Mouse (Mus musculus) cerebellum, adult 11-12 months (tissue): ENCODE measurements around the gene Arhgap44.
A peak's percentile ranks its signal among the peaks of the same experiment; 100 is the strongest.

Experiments
- DNase-seq: peaks from one replicate; pipeline ENCODE4 v3.0.0; 2022

The Arhgap44 gene

GRCm38 (mm10) chr11:64999685-65000084 lies 163.1 kb downstream of the Arhgap44 start:
- DNase-seq = no peak

GRCm38 (mm10) chr11:64998439-64998838 lies 164.3 kb downstream of the Arhgap44 start:
- no peak for DNase-seq

- no peak for DNase-seq
Observed at GRCm38 (mm10) chr11:64988556-64988955, 174.2 kb downstream of the Arhgap44 start.

GRCm38 (mm10) chr11:64979489-64979845 lies 183.3 kb downstream of the Arhgap44 start:
- DNase-seq = no peak

DNA sequence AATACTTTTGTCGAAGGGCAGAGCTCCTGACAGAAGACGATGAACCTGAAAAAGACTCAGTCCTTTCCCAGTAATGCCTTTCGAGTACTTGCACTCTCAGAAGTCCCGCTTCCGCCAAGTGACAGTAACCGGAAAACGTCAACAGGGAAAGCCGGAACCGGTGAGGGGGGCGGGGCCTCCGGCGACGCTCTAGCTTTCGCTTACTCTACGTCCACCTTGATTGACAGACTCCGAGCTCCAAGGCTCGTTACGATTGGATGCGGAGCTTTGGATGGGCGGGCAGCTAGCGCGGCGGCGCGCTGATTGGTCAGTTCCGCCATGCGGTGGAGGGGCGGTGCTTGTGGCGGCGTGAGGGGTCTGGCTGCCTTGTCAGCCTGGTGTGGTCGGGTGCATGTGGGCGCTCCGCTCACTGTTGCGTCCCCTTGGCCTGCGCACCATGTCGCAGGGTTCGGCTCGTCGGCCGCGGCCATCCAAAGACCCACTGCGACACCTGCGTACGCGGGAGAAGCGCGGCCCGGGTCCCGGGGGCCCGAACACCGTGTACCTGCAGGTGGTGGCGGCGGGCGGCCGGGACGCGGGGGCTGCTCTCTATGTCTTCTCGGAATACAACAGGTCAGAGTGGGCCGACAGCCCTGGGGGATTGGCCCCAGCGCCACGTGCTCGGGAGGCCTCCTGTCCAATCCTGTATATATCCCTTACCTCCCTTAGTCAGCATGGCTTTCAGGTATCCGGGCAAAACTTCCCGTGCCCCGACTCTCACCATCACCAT lies 183.9 kb downstream of the Arhgap44 start, which contains the start of gene Elac2:
Gene Elac2, plus strand, starts transcription at position 319 of the 769 bp plus-strand sequence.
- DNase-seq = peak; percentile 97

- no peak for DNase-seq
Observed at GRCm38 (mm10) chr11:64972418-64972817, 190.3 kb downstream of the Arhgap44 start.

DNA sequence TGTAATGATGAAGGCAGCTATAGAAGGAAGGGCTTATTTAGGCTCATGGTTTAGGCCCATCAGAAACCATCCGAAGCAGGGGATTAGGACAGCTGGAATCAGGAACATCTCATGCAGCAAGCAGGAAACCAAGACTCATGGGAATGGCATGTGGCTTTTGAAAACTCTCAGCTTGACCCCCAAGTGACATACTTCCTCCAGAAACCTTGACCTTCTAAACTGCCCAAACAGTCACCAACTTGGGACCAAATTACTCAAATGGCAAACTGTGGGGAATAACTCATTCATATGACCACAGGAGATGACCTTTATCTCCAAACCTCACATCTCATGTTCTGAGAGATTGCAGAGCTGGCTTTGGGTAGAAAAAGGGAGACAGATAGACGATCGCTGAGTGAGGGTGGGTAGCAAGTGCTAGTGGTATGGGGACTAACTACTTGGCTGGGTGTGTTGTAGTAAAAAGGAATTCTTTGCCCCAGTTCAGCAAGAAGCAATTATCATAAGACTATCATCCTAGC lies 191.2 kb downstream of the Arhgap44 start:
- DNase-seq = no peak

- no peak for DNase-seq
Observed at GRCm38 (mm10) chr11:64968939-64969342, 193.8 kb downstream of the Arhgap44 start.

DNA sequence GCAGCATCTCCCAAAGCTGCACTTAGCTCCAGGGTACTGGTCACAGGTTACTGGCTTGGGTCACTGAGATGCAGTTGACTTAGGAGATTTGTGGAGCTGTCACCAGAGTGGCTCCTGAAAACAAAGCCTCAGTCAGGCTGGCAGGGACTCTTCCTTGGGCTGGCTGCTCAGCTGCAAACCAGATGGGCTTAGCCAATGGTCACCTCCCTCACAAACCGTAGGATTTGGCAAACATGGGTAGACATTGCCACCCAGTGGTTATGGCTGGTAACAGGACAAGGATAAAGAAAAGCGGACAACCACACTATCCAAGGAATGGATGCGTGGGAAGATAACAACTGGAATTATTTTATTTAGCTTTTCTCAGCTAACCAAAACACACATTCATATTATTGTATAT lies 194.3 kb downstream of the Arhgap44 start:
- peak; percentile 25 for DNase-seq

DNA sequence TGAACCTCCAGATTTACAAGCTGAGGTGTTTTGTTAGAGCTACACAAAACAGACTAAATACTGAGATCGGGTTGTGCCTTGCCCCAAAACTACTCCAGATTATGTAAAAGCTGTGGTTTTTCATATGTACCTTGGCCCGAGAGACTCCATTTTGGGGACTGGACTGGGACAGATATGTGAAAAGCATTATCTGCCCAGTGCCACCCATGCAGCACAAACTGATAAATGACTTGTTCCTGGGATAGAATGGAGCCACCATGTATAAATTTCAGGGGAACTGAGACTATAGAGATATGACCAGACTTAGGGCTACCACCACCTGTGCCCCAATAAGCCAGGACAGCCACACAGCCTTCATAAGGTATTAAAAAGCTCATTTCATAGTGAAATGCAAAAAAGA lies 200.1 kb downstream of the Arhgap44 start:
- DNase-seq = no peak

GRCm38 (mm10) chr11:64956962-64957729 lies 205.6 kb downstream of the Arhgap44 start:
- no peak for DNase-seq
